Mouse (Mus musculus) cerebellum, adult 11 months (tissue): ENCODE measurements around the gene Dedd.
A peak's percentile ranks its signal among the peaks of the same experiment; 100 is the strongest.

ENCODE experiments used
- DNase-seq: peaks from one replicate; pipeline ENCODE4 v3.0.0; 2022

The Dedd gene

DNA sequence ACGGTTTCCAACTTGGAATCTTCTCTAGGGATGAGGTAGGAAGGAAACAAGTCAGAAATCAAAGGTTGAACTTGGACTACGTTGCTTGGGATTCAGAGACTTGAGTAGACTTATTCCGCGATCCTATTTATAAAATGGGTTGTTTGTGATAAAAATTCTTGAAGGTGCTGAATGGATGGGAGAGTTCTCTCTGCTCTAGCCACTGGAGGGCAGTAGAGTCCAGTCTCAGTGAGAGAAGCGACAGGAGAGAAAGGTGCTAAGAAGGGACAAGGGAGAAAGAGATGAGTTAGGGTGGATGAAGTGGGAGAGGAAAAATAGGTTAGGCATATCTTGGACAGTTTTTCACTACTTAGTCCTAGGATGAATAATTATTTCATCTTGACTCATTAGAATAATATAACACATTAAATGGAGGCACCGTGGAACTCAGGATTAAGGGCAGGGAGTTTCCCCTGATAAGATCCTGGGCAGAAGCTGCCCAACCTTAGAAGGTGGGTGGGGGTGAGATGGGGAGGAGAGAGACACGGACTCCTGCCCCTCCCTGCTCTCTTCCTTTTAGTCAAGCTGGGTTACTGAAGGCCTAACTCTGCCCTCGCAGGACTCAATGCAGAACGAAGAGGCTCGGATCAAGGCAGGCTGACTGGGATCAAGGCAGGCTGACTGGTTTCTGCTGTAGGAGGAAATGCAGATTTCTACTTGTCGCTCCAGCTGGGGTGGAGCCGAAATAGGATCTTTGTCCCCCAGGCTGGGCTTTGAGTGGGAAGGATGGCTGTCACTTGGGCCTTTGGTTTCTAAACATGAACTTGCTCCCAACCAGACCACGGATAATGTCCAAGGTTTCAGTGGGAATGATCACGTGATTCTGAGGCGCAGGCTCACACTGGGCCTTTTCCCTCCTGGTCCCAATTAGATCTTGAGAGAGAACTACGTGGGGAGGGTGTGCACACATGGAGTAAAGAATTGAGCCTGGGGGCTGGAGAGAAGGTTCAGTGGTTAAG lies 32.5 kb downstream of the Dedd start:
- DNase-seq: peak; percentile 72

DNA sequence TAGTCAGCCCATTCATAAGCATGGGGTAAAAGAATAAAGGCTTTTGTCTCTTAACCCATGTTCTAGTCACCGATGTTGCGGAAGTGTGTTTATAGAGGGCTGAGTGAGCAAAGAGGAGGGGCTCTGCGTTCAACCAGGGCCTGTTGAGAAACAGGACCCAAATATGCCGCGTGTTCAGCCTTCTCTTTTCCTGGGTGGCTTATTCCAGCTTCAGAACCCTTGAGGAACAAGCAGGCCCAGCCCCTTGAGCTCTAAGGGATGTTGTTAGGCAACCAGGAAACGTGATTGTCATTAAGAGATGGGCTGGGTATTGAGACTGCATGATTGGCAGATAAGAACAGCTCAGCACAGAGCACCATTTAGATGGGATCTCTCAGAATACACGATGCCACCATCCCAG lies 37.0 kb downstream of the Dedd start:
- DNase-seq: no peak

DNA sequence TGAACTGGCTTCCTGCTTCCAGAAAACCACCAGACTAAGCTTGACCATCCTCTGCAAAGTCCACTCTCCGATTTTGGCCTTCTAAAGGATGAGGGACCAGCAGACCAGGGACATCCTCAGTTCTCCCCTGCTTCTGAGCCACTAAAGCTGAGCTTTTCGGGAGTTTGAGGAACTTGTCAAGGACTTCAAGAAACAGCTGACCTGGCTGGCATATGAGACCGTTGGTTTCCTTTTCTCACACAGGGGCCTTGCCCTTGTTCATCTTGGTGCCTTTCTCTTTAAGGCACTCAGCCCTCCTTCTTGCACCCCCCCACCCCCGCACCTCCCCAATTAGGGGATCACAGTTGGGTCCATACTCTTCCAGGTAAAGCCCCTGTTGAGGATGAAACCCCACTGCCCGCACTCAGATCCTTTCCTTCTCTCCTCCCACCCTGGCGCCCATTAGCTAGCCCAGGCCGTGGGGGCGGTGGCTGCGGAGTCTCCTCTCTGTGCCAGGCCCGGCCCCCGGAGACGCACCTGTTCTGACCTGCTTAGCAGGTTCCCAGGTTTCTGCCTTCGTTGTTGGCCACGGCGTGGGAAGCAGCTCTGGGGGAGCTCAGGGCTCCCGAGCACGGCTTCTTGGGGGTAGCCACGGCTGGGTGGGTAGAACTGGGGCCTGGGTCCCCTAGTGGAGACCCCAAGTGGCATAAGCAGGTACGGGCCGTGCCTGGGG lies 41.1 kb downstream of the Dedd start, which contains the start of gene Nectin4:
Nectin4 (plus strand) TSS at position 255 of the 712 bp plus-strand sequence.
- DNase-seq: no peak

DNA sequence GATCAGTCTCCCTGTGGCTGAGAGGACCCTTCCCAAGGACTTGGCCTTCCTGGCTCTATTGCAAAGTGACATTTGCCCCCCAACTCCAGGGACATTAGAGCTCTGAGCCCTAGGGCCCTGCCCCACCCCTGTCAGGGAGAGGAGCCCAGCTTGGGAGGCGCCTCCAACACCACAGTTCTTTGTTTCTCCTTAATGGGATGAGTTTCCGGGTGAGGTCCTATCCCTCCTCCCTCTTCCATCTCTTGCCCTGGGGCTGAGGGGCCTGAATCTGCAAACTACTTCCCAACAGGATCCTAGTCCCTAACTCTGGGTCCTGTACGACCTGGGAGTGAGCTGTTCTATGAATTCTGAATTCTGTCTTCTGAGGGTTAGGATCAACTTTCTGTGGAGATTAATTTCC lies 43.9 kb downstream of the Dedd start:
- DNase-seq: no peak

DNA sequence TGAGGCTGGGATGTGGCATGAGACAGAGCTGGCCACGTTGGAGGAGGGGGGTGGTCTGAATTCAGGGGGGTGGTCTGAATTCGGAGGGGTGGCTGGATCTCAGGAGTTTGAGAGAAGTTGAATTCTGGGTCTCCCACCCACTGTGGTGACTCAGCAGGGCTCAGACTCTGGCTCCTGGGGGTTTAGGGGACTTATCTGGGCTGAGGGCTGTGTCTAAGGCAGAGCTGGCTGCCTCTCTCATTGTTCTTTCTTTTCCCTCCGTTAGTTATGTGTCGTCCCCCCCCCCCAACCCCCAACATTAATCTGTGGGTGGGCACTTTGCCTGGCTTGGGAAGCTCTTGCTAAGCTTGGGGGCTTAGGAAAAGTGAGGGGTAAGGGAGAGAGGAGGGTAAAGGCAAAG lies 45.0 kb downstream of the Dedd start:
- no peak for DNase-seq

DNA sequence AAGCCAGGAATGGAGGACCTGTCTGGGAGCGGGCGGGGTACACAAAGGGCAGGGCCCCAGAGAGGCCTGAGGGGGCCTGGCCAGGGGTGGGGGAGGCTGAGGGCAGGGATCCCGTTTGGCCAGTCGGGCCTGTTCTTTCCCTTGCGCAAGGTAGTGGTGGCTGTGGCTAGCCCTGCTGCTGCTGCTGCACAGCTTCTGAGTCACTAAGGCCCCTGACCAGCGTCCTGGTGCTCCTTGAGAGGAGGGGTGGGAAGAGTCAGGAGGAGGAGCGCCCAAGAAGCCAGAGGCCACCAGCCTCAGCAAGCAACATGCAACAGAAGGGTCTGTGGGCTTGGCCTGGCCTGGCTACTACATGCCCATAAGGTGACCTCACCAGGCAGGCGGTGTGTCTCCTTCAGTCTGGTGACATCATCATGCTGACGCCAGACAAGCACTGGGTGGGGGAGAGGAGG lies 46.7 kb downstream of the Dedd start:
- DNase-seq: no peak

DNA sequence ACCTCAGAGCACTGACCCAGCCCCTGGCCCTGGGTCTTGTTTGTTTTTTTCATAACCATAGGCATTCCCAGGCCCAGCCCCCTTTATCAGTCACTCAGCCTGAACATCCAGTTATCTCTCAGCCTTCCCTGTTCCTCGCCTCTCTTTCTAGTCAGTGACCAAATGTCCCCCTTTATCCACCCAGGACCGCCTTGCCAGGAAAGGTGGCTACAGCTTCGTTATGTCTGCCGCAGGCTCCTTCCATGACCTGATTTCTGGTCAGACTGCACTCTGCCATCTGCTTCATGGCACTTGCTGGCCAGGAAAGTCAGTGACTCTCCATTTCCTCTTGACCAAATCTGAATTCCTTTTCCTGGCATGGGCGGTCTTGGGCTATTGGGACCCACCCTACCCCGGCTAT lies 49.4 kb downstream of the Dedd start:
- peak; percentile 46 for DNase-seq

DNA sequence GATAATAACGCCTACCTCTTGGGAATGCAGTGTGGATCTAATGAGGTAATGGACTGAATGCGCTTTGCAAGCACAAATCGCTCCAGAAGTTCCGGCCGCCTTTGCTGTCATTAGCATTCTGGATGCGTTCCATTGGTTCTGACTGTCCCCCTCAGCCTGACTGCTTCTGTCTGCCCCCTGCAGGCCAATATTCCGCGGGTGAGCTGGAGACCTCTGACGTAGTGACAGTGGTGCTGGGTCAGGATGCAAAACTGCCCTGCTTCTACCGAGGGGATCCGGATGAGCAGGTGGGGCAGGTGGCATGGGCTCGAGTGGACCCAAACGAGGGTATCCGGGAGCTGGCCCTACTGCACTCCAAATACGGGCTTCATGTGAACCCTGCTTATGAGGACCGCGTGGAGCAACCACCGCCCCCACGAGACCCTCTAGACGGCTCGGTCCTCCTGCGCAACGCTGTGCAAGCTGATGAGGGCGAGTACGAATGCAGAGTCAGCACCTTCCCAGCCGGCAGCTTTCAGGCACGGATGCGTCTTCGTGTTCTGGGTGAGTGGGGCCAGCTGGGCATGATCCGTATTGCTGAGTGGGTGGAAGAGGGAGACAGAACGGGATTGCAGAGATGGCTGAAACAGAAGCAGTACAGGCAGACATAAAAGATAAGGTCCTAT lies 51.1 kb downstream of the Dedd start:
- peak; percentile 80 for DNase-seq

DNA sequence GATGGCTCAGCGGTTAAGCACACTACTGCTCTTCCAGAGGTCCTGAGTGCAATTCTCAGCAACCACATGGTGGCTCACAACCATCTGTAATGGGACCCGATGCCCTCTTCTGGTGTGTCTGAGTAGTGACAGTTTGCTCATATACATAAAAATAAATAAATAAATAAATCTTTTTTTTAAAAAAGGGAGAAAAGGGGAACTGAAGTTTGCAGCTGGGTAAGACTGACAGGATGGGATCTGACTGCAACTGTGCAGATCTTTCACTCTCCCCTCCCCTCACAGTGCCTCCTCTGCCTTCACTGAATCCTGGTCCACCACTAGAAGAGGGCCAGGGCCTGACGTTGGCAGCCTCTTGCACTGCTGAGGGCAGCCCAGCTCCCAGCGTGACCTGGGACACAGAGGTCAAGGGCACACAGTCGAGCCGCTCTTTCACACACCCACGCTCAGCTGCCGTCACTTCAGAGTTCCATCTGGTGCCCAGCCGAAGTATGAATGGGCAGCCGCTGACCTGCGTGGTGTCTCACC lies 53.2 kb downstream of the Dedd start:
- DNase-seq: no peak

DNA sequence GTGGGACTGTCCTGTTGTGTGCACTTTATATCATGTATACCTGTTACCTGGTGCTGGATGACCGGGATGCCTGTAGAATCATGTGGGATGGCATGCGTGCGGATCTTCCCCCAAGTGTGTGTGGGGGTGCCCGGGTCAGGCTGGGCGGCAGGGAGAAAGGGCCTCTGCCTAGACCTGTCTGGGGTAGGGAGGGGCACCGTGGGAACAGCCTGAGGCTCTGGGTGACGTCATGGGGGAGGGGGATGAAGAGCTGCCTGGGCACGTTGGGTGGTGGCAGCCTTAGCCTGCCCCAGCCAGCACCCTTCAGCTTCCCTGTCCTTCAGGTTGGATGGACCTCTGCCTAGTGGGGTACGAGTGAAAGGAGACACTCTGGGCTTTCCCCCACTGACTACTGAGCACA lies 55.4 kb downstream of the Dedd start:
- no peak for DNase-seq

DNA sequence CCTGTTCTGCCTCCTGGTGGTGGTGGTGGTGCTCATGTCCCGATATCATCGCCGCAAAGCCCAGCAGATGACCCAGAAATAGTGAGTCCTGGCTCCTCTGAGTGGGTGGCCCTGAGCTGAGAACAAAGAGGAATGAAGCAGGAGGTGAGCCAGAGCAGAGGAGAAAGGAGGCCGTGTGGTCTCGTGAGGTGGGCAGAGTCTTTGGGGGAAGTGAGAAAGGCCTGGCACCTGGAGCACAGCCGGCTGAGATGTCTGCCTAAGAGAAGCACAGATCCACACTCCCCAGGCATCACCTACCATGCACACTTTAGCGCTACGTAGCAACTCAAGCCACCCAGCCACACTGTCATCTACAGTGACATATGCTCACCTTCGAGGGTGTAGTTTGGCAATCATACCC lies 56.2 kb downstream of the Dedd start:
- DNase-seq: no peak

DNA sequence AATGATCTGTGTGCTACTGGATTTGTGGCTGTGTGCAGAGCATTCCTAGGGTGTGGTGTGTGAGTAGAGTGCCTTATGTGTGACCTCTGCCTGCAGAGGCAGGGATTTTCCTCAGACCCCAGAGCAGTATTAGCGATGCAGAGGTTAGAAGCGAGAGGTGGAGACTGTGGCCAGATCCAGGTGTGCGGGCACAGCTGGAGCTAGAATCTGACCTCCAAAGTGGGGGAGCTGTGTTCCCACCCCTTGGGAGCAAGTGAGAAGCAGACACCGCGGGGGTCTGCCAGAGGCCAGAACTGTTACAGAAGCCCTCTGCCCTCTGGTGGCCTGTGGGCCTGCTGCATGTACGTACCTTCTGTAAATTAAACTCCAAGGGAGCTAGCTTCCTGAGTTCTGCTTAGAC lies 58.2 kb downstream of the Dedd start:
- DNase-seq: no peak

DNA sequence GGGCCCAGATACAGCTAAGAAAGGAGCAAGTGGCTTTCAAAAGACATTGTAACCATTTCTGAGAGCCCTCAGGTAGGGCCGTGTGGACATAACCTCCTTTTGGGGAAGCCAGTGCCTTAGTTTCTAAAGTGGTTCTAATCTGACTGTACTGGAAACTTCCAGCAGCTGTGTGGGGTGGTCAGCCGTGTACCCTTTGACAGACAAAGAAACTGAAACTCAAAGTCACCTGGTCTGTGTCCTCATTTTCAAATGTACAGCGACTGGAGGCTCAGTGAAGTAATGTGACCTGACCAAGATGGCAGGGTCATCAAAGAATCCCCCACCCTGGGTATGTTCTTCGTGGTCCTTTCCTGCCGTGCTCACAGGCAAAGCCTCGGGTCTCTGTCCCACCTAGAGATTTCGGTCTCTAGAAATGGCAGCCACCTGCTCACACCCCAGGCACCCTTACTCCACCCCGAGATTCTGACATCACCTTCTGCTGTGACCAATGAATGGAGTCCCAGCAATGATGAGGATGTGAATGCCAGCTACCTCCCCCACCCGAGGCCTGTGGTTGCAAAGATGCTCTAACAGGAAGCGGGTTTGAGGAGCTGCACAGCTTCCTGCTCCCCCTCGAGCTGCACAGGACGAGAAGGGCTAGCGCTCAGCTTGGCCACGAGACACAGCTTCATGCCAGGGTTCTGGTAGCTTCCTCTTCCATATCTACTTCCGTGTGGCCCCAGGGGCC lies 59.6 kb downstream of the Dedd start, which contains the start of gene Arhgap30:
Arhgap30 (plus strand) TSS at position 579 of the 727 bp plus-strand sequence.
- DNase-seq: no peak

DNA sequence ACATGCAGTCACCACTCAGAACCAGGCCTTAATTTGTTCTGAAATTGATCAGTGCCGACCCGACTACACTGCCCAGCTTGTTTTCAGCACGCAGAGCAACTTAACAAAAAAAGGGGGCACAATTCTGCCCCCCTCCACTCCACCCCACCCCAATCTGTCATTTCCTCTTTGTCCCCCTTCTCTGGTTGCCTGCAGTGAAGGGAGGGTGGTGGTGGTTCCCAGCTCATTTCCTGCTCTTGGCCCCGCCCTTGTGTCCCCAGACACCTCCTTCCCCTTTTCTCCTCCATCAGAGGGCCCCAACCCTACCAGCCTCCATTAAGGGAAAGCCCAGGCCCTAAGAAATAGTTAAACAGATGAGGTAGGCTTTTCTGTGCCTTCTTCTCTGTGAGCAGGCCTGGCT lies 61.2 kb downstream of the Dedd start:
- no peak for DNase-seq
